Mouse (Mus musculus) olfactory bulb, adult 2 months (tissue): ENCODE results near the gene Sox5.

Experiments
- CTCF ChIP-seq: fragments of 200-500 bp; IDR thresholded peaks from 2 replicates; pipeline ENCODE4 v1.5.1; 2012; ENCODE audit warnings: low read depth, mild to moderate bottlenecking, low read length, moderate library complexity; ENCODE audit not compliant: insufficient read depth
- POLR2A ChIP-seq: fragments of 200-500 bp; IDR thresholded peaks from 2 replicates; pipeline ENCODE4 v1.6.1; 2012; ENCODE audit warnings: mild to moderate bottlenecking, low read depth, low read length, moderate library complexity; ENCODE audit not compliant: insufficient read depth

- TF ChIP-seq CTCF, result no peak
- TF ChIP-seq POLR2A, result no peak
These were observed 373.7 kb downstream of the Sox5 start for GRCm38 (mm10) chr6:144408030-144408429.
